Mouse (Mus musculus) cortical plate, adult 2 months (tissue): ENCODE measurements around the gene Foxp1. TPM values are rescaled to one million over a fixed set of nuclear protein-coding genes. Genes with fewer than 3 reads are reported as not detected.

Experiments used
- H3K27ac ChIP-seq: fragments of 200-500 bp; 2 replicates; pipeline ENCODE4 v1.5.1; 2012; ENCODE audit warnings: low read length, control low read depth, inconsistent platforms; ENCODE audit not compliant: insufficient read depth
- H3K4me1 ChIP-seq: fragments of 200-500 bp; 2 replicates; pipeline ENCODE4 v1.6.1; 2011; ENCODE audit warnings: low read length; ENCODE audit not compliant: control insufficient read depth, insufficient read depth
- H3K4me3 ChIP-seq: fragments of 200-500 bp; 2 replicates; pipeline ENCODE4 v1.5.1; 2011; ENCODE audit warnings: mild to moderate bottlenecking, low read length, control low read depth; ENCODE audit not compliant: insufficient read depth
- CTCF ChIP-seq: fragments of 200-500 bp; IDR thresholded peaks from 2 replicates; pipeline ENCODE4 v1.5.1; 2011; ENCODE audit warnings: mild to moderate bottlenecking, control low read depth, low read length; ENCODE audit not compliant: insufficient read depth; ENCODE audit errors: extremely low read depth
- POLR2A ChIP-seq: fragments of 200-500 bp; IDR thresholded peaks from 2 replicates; pipeline ENCODE4 v1.6.1; 2011; ENCODE audit warnings: mild to moderate bottlenecking, low read length, control low read depth; ENCODE audit not compliant: insufficient read depth; ENCODE audit errors: extremely low read depth
- polyA plus RNA-seq: library from polyadenylated mRNA; depleted of rRNA; stranded (reverse); fragments of >200 nt; gene quantifications from 2 replicates; pipeline ENCODE4 v1.2.3, GENCODE M21; 2012

Gene Foxp1
- polyA plus RNA-seq, 1 experiment: 99.2 TPM

- Histone ChIP-seq H3K27ac (no peak overlapping the region), H3K4me3 (no peak overlapping the region), H3K4me1 (peaks cover 2% of the 10 kb centered on the region; the same call in 1 of the 2 replicates)
- no peak for TF ChIP-seq CTCF
These were observed 289.1 kb downstream of the Foxp1 start for GRCm38 (mm10) chr6:99233411-99233810.

GRCm38 (mm10) chr6:99228336-99228870, 294.1 kb downstream of the Foxp1 start:
- H3K27ac ChIP-seq: no peak overlapping the region
- no peaks in the 10 kb centered on the region for H3K4me1 ChIP-seq
- TF ChIP-seq CTCF (no peak), POLR2A (no peak)
- H3K4me3 ChIP-seq: no peak overlapping the region

GRCm38 (mm10) chr6:99221147-99221546, 301.4 kb downstream of the Foxp1 start:
- H3K27ac ChIP-seq: no peak overlapping the region
- TF ChIP-seq CTCF: no peak
- TF ChIP-seq POLR2A: no peak
- H3K4me3 ChIP-seq: no peak overlapping the region
- H3K4me1 ChIP-seq: no peaks in the 10 kb centered on the region; the same call in 1 of the 2 replicates

GRCm38 (mm10) chr6:99220472-99220871, 302.0 kb downstream of the Foxp1 start:
- Histone ChIP-seq H3K4me3 (no peak overlapping the region), H3K4me1 (no peaks in the 10 kb centered on the region; the same call in 1 of the 2 replicates), H3K27ac (no peak overlapping the region)
- no peak for TF ChIP-seq CTCF
- no peak for TF ChIP-seq POLR2A

GRCm38 (mm10) chr6:99217846-99218245, 304.7 kb downstream of the Foxp1 start:
- no peak overlapping the region for H3K27ac ChIP-seq
- no peaks in the 10 kb centered on the region; the same call in 1 of the 2 replicates for H3K4me1 ChIP-seq
- H3K4me3 ChIP-seq: no peak overlapping the region
- no peak for TF ChIP-seq POLR2A
- TF ChIP-seq CTCF: no peak

- Histone ChIP-seq H3K27ac (no peak overlapping the region), H3K4me1 (no peaks in the 10 kb centered on the region; the same call in 1 of the 2 replicates), H3K4me3 (no peak overlapping the region)
- TF ChIP-seq CTCF (no peak), POLR2A (no peak)
These were observed 305.4 kb downstream of the Foxp1 start for GRCm38 (mm10) chr6:99217155-99217554.

- no peaks in the 10 kb centered on the region for H3K4me1 ChIP-seq
- TF ChIP-seq POLR2A: no peak
- TF ChIP-seq CTCF: no peak
- no peak overlapping the region for H3K27ac ChIP-seq
- no peak overlapping the region for H3K4me3 ChIP-seq
These were observed 310.1 kb downstream of the Foxp1 start for GRCm38 (mm10) chr6:99212461-99212860.

GRCm38 (mm10) chr6:99211663-99212333, 310.7 kb downstream of the Foxp1 start:
- TF ChIP-seq POLR2A (no peak), CTCF (no peak)

GRCm38 (mm10) chr6:99210161-99210560, 312.4 kb downstream of the Foxp1 start:
- no peak overlapping the region for H3K4me3 ChIP-seq
- H3K27ac ChIP-seq: no peak overlapping the region
- no peak for TF ChIP-seq CTCF
- TF ChIP-seq POLR2A: no peak
- H3K4me1 ChIP-seq: no peaks in the 10 kb centered on the region

More at GRCm38 (mm10) chr6:99211663-99212333, 310.7 kb downstream of the Foxp1 start:
- no peak overlapping the region for H3K4me3 ChIP-seq
- H3K27ac ChIP-seq: no peak overlapping the region
- H3K4me1 ChIP-seq: no peaks in the 10 kb centered on the region

- Histone ChIP-seq H3K4me1 (no peaks in the 10 kb centered on the region), H3K4me3 (no peak overlapping the region)
These were observed 315.2 kb downstream of the Foxp1 start for GRCm38 (mm10) chr6:99207226-99207885.

More at GRCm38 (mm10) chr6:99207226-99207885, 315.2 kb downstream of the Foxp1 start:
- TF ChIP-seq CTCF (no peak), POLR2A (no peak)
- no peak overlapping the region for H3K27ac ChIP-seq
